Mouse (Mus musculus) layer of hippocampus, postnatal 14 days (tissue): ENCODE measurements around the gene Cyren. TPM values are rescaled to one million over a fixed set of nuclear protein-coding genes. Genes with fewer than 3 reads are reported as not detected.
A peak's percentile ranks its signal among the peaks of the same experiment; 100 is the strongest.

Source experiments
- DNase-seq, 2 experiments: peaks; one replicate each; pipeline ENCODE4 v3.0.0; 2021 to 2022; ENCODE audit warnings: low spot score in 2 of 2, mixed read lengths in 1 of 2
- total RNA-seq, 2 experiments: library from RNA; stranded (reverse); gene quantifications; 2 replicates each; pipeline ENCODE4 v1.2.3; 2021

The Cyren gene
- total RNA-seq, 2 experiments from 2014 or later, result 5.0 to 5.4 TPM

DNA sequence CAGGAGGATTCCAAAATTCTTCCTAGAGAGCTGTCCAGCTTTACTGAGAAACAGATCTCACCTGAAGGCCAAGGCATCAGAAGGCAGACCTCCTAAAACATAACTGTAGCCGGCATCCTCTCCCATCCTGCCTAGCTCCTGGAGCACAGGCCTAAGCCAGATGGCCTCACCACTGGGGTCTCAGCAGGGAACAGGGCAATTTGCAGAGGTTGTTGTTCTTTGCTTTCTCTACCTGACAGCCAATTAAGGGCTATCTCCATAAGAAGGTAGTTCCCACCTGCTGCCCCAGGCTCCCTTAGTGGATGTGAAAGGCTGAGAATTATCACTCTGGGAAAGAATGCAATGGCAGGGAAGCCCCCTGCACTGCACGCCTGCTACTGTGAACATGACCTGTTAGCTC lies 23.1 kb upstream of the Cyren start:
- no peak for DNase-seq

GRCm38 (mm10) chr6:34899127-34899526 lies 21.3 kb upstream of the Cyren start:
- DNase-seq, result no peak

DNA sequence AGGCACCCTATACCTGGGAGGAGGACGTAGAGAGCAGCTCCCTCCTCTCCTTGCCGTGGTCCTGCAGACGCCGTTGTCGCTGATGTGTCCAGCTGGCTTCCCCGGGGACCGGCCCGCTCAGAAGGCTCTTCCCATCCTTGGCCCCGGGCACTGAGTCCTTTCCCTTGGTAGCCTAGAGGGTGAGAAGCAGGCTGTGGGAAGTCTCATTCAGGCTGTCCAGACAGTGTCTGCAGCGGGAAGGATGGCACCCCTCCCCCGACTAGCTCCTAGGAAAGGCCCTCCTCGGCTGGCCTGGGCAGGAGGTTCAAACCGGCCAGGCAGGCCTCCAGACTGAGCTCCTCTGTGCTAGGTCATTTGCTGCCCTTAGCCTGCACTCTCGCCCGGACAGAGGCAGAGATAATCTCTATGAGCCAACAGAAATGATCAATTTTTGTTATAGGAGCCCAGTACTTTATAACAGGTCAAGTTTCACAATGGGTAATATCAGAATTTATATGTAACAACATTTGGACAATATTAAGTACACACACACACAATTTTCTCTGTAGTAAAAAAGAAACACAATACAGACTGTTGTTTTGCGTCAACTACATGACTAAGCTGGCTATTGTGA lies 18.4 kb upstream of the Cyren start:
- no peak for DNase-seq

- DNase-seq, result no peak
Measured at GRCm38 (mm10) chr6:34895569-34895968, 17.7 kb upstream of the Cyren start.

- no peak for DNase-seq
Measured at GRCm38 (mm10) chr6:34889185-34889584, 11.3 kb upstream of the Cyren start.

GRCm38 (mm10) chr6:34887131-34887850 lies 9.4 kb upstream of the Cyren start:
- DNase-seq, result no peak

- no peak for DNase-seq
Measured at GRCm38 (mm10) chr6:34884724-34885123, 6.9 kb upstream of the Cyren start.

- DNase-seq, result peak in 1 of 2 experiments; percentile 55
Measured at GRCm38 (mm10) chr6:34879911-34880475, 2.1 kb upstream of the Cyren start.

DNA sequence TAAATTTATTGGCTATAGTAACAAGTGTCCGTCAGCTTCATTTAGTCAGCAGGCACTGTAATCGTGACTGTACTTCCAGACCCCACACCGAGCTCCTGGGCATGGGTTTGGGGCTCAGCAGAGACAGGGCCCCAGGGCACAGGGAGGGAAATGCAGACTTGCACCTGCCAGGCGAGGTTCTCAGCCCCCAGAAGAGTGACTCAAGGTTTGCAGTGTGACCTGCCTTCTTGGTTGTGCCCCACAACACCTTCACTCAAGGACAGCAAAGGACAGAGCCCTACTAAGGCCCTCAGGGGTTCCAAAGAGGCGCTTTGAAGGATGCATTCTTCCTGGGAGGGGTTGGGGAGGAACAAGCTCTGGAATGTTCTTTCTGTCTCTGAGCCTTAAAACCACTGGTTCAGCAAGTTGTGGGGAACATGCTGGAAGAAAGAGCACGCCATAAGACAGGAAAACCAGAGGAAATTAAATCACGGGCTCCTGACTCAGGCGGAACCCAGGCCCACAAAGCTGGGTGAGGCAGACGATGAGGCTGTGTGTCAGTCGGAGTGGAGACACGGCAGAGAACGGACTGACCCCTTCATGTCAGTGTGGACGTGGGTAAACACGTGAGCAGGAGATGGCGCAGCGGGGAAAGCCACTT lies 1.4 kb upstream of the Cyren start:
- DNase-seq, result no peak

DNA sequence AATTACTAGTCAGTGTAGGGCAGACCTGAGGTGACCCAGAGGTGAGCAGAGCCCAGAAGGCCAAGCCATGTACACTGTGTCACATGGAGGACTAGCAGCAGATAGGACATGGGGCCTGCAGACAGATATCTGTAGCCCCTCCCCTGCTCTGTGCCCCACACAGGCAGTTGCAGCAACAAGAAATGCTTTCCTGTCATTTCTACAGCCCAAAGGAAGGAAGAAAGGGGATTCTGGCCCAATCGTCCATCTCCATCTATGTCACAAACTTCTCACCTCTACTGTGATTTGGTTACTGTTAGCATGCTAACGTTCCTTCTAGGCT lies 1.1 kb downstream of the Cyren start:
- DNase-seq, result no peak

DNA sequence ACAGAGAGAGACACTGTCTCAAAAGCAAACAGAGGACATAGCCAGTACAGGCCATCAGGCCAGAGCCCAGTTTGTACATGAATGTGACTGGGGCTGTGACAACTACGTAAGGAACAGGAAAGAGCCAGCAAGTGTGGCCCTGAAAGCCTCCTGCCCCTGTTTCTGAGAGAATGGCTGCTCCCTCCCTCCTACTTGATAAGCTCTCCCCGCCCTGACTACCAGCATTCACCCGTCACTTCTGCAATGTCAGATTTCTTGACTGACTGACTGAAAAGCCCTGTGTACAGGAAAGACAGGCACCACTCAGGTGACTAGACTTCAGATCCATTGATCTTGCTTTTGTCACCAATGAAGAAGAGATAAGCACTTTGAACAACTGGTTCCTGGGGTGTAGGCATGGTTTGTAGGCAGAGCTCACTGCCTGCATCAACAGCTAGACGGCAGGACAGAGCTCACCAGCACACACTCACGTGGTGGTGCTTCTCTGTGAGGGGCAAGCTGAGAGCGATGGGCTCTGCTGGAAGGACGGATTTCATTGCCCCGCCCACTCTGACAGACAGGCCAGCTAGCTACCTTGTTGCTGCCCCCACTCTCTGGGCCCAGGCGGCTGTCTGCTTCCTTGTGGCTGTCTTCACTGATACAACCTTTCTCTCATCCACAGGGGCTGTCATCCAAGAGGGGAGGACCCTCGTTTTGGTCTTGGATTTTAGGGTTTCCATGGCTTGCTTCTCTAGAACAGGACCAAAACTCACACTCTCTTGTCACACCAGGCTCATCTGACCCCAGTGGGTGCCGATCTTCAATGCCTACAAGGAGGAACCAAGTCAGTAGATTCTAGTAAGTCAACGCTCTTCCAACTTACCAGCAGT lies 1.7 kb downstream of the Cyren start:
- no peak for DNase-seq

DNA sequence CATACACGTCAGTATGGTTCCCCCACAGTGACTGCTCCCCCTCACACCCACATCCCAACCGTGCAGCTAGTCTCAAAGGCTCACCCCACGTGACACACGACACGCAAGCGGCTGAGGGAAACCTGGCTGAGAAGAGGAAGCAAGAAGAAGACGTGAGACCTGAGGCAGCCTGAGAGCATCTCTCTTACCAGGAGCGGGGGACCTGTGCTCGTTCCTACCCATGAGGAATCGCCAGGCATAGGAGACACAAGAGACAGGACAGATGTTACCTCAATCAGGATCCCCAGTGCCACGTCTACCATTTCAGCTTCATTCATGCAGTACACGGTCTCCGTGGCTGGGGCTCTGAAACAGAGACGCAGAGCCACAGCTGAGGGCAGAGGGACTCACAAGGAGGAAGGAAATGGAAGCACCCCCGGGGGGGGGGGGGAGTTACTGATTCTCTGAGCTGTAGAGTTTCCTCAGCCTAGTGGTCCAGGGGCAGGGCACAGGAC lies 2.5 kb downstream of the Cyren start:
- DNase-seq, result no peak

DNA sequence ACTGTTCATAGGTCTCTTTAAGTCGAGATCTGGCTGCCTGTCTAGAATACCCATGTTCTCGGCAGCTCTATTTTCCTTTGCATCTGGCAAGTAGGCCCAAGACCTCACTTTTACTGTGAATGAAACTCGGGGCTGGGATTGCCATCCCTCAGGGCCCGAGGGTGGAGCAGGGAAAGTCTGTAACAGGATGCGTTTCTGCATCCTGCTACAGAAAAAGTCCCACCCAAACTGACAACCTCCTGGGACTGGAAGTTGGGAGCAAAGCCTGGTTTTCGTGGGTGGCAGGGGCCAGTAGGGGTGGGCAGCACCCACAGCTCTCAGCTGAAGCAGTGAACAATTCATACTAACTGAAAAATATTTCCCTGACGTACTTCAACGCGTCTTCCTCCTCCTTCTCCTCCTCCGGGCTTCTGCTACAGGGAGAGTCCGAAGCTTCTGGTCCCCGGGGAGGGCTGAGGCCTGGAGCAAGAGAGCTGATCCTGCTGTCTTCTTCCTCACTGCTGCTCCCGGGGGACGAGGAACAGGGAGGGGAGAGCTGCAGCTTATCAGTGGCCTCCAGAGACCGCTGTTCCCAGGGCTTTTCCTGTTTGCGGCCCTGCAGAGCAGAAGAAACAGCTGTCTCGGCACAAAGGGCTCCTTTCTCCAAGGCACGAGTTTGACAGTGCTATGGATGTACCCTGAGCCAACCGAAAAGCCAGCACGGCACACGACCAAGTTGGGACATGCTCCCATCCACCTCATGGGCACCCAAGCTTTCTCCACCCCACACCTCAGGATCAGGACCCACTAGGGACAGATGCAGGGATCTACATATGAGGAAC lies 3.5 kb downstream of the Cyren start:
- DNase-seq, result no peak

DNA sequence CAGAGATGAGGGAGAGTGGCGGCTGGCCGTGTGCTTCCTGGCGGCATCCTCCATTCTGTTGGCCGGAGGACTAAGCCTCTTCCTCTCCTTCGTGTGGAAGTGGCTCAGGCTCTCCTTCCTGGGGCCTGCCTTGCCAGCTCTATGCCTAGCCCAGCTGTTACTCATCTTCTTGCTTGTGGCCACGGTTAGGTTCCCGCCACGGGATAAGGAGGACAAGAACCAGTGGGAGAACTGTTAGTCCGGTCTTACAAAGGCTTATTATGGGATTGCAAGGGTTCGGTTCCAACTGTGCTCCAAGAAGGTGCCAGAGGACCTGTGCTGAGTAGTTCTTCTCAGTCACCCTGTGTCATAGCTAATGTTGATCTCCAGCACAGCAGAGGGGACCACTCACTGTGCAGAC lies 5.0 kb downstream of the Cyren start:
- DNase-seq, result no peak

DNA sequence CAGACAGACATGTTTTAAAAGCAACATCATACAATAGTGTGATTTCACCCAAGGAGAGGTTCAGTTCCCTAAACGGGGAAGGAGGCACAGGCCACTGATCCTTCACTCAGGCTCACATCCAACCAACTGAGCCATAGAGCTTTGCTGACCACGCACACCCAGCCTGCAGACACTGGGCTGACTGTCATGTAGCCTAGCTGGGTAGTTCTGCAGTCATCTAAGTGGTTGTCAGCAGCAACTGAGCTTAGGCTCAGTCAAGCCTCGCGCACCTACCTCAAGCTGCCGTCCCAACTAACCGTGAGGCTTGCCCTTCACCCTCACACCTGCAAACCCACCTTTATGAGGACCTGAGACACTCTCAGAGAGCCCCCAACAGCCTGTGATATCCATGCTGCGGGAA lies 5.9 kb downstream of the Cyren start:
- DNase-seq, result no peak

GRCm38 (mm10) chr6:34870724-34871123 lies 7.1 kb downstream of the Cyren start:
- no peak for DNase-seq

DNA sequence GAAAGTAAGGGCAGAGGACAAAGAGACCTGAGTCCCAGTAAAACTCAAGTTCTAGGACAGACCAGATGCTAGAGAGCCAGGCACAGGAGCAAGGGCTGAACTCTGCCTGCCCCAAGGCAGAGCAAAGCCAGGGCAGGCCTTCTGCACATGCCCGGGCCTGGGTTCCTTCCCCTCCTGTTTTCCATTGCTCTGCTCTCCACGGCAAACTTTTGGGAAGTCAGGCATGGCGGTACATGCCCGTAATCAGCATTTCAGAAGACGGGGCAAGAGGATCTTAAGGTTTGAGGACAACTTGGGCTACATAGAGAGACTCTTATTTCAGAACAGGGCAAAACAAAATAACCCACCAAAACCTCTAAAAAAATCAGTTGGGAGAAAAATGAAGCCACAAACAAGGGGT lies 7.7 kb downstream of the Cyren start:
- DNase-seq, result no peak

DNA sequence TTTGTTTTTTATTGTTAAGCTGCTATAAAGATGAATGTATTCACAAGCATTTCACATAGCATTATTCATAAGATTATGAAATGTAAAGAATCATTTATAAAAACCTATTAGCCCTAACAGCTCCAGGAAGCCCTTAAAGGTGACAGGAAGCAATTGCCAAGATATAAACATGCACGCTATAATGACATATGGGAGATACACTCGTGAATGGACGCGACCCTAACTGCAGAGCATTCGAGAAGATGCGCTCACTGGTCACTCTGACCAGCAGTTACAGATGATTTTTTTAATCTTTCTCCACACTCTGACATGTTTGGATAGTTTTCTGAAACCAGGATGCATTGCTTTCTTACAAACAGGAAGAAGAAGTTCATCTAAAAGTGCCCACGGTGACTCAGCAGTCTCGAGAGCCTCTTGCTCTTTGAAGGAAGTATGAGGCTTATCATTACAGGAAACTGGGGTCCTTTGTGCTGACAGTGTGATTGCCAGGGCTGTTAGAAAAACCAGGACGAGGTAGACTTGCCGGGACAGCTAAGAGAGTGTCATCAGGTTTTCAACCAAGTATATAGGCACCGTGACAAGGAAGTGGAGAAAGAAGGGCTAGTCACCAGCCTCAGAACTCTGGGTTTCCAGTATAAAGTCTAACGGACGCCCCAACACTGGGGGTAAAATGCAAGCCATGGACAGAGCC lies 8.5 kb downstream of the Cyren start:
- DNase-seq, result no peak

DNA sequence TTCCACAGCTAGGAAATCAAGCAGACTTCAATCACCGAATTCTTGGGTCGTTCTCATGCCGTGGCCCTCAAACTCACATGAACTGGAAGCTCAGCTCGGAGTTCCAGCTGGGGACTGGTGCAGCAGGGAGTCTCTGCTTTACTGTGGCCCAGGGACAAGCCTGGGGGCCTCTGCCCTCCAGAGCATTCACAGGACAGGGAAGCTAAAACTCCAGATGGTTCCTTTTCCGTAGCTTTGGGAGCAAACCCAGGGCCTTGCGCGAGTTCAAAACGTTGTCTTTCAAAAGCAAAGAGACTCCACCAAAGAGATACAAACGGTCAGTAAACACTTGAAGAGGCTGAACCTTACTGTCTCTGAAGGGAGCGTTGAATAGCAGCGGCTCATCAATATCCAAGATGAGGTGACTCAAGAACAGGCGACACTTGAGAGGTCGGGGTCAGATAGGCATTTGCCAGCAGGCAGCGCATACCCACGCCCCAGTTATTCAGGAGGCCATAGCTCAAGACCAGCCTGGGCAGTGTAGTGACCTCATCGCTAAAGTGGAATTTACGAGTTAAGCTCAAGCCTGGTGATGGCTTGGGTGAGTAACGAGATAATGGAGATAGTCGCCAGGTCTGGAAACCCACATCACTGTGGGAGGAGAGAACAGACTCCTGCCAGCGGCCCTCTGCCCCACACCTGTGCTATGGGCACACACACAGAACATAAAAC lies 9.2 kb downstream of the Cyren start:
- DNase-seq, result no peak
